Mouse (Mus musculus) layer of hippocampus, postnatal 10 days (tissue): Measurements from ENCODE around the gene Eng. TPM values are rescaled to one million over a fixed set of nuclear protein-coding genes. Genes with fewer than 3 reads are reported as not detected.

Source experiments
- DNase-seq, 2 experiments: peaks; one replicate each; pipeline ENCODE4 v3.0.0; 2021; ENCODE audit warnings: low spot score in 2 of 2
- total RNA-seq, 2 experiments: library from RNA; stranded (reverse); gene quantifications; 2 replicates each; pipeline ENCODE4 v1.2.3; 2021

The Eng gene
- total RNA-seq, 2 experiments from 2014 or later = 25.9 to 28.2 TPM

DNA sequence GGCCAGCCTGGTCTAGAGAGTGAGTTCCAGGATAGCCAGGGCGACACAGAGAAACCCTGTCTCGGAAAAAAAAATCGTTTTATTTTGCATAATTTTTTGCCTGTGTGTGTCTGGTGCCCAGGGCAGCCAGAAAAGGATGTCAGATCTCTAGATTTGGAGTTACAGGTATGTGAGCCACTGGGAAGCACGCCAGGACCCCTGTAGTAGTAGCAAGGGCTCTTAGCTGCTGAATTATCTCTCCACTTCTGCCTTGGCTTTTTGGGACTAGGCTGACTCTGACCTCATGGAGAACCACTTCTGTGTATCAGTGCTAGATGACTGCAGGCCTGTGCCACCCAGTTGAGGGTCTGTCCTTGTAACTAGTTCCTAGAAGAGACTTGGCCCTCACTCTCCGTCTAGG is 4.6 kb upstream of the Eng start:
- no peak for DNase-seq

DNA sequence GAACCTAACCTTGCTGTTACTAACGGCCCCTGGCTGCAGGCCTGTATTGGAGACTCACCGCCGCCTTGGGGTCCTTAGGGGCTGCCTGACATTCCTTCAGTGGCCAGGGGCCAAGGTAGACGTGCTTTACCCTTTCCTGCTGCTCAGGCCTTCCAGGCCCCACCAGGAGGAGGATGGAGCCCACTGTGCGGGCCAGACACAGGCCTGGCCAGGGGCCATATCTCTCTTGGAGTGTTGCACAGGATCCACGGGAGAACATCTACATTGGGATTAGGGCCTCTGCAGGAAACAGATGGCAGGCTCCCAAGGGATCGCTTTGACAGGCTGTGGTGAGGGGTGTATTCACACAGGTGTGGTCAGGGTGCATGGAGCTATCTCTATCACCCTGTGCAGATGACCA is 3.6 kb upstream of the Eng start:
- no peak for DNase-seq

DNA sequence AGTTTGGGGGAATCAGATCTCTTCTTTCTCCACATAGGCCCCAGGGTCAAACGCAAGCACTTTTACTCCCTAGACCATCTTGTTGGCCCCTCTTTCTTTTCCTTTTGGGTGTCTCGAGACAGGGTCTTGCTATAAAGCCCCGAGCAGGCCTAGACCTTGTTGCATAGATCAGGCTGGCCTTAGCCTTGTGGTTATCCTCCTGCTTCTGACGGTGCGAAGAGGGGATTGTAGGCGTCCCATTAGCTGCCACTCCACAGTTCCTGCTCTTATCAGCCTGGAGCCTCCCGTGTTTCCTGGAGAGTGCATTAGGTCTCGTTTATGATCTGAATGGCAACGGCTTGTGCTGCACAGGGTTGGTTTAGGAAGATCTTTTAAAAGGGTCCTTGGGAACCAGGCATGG is 2.3 kb upstream of the Eng start:
- DNase-seq = no peak

DNA sequence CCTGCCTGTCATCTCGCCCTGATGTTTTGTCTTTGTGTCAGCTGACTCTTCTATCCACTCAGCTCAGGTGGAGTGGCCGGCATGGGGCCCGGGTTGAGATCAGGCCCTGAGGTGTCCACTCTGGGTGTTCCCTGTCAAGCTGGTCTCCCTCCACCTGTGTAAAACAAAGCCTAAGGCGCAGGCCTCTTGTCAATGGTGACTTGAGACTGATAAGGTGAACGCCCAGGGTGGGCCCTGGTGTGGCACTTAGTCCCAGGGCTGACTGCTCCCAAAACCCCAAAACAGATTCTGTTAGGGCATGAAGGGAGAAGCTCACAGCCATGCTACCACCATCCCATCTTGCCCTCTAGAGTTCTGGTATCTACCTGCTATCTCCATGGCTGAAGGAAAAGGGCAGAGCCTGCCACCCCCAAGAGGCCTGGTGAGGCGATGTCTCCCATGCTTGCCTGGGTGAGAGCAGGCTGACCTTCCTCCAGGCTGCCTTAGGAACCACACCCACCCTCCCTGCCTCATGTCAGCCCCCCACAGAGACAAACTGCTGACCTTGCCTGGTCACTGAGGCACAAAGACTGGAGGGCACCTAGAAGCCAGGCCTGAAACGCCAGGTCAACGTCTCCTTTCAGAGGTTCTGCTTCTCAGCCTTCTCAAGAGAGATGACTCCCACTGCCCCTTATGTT is 1.5 kb upstream of the Eng start:
- no peak for DNase-seq

DNA sequence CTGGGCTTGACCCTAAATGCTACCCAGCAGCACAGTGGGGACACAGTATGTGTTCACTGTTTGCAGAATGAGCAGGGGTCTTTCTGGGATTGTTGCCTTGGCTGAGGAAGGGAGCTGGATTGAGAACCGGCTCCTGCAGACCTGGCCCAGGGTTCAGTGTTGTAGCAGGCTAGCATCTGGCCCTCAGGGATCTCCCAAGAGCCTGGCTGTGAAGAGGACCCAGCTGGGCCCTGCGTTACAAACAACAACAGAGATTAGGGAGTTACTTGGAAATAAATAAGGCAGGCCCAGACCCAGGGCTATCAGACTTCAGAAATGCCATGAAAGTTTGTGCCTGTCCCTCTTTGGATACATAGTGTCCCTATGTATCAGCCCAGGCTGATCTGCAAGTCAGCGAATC is 748 bp upstream of the Eng start:
- no peak for DNase-seq

DNA sequence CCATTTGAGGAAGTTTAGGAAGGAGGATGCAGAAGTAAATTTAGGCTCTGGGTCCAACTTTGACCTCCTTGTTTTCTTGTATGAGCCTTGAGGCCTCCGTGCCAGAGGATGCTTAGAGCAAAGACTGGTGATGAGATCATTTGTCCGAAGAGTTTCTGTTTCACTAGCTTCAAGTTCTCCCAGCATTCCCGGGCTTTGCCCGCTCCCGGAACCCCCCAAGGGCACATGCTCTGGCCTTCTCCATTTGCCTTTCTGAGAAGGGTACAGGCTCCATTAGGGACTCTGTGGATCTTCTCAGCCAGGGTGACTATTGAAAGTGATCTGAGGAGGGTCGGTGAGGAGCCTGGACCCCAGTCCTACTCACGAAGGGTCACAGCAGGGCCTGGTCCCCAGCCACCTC is 971 bp downstream of the Eng start:
- DNase-seq = no peak

DNA sequence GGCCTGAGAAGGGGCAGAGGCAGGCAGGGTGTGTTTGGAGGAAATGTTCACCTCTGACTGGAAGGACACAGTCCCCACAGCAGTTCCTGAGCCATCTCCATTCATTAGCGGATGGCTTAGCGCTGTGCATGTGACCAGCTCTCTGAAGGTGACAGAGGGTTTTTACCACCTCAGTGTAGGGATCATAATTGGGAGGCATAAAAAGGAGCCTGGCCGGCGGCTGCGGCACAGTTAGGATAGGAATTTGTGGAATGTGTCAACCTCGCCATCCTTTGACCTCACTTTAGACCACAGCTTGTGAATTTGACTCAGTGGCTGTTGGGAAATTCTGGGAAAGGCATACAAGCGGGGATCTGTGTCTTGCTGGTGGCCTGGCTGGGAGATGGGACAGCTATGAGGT is 7.4 kb downstream of the Eng start:
- DNase-seq = no peak

DNA sequence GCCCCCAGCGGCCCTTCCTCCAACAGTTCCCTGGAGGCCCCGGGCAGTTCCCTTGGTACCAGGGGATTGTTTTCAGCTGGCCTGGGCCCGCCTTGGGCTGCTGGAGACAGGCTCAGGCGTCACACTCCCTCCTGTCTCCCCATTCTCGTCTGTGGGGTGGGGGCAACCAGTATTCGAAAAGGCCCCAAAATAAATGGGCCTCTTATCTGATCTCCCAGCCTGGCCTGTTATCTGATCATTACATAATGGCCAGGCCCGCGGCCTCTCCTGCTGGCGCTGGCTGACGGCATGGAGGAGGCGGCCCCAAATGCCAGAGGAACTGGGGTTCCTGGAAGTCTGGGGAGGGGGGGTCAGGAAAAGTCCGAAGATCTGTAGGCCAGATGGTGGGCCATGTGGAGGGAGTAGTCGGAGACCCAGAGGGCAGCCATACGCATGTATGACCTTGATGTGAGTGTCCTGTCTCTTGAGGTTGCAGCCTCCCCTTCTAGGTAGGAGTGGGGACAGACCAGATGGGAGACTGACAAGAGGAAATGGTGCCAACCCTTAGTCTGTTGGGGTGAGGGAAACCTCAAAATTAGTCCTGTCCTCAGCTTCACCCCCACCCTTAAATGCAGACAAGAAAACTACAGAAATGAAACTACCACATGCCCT is 8.5 kb downstream of the Eng start:
- DNase-seq = no peak

DNA sequence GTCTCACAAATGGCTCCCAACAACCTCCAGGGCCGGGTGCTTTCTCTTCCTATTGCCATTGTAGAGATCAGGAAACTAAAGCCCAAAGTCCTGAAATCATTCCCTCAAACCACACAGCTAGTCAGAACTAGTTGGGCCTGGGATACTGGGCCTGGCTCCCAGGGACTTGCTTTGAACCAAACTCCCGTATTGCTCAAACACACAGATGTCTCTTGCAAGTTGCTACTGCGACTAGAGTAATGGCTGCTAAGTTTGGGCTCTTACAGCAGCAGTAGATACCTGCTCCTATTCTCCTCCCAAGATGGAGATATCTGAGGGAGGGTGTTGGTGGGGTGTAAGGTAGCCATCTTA is 9.0 kb downstream of the Eng start:
- no peak for DNase-seq

DNA sequence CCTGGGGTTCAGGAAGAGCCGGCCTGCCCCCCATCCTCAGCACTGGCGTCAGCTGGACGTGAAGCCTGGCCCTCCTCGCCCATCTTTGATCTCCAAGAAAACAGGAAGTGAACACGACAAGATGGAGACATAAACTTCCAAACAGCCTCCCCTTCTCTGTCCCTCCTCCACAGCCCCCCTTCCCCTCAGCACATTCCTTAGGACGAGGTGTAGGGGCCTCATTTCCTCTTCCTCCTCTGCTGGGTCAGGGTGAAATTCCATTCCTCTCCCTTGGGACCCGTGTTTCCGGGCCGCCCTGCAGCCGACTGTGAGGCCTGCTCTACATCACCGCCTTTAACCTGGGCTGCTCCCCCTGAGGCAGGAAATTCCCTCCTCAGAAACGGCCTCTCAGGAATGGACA is 9.4 kb downstream of the Eng start:
- no peak for DNase-seq

DNA sequence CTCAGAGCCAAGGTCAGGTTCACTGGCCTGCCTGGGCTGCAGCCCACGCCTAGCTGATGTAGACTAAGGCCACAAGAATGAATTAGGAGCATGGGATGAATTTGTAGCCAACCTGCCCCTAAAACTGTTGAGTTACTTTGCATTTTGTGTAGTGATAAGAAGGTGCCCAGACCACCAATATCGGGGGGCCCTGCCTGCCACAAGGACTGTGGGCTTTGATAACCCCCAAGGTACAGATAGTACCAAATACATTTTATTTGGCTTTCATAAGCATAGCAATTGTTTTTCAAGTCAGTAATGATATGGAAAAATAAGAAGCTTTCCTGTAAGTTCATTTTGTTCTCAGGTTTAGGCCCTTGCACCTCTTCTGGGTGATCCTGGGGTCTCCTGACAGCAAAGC is 12.5 kb downstream of the Eng start:
- no peak for DNase-seq

DNA sequence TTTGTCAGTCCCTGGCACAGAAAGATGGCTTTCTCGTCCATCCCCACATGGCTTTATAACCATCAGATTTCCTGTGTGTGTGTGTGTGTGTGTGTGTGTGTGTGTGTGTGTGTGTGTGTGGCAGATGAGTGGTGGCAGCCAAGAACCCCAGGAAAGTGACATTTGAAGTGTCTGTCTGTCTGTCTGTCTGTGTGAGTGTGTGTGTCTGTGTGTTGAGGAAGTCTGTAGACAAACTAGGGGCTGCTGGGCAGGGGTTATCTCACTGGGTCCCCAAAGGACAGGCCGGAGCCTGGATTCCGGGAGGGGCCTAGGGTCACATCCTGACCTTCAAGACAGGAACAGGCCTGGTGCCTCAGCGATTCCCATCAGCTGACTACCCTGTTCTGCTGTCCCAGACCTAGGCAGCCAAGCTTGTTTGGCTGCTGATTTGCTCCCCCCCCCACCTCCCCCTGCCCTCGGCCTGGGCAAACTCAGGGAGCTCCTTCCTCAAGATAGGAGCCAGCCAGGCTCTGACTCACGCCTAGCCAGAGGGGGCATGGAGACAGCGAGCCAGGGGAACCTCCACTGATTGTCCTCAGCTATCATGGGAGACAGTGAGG is 15.2 kb downstream of the Eng start:
- DNase-seq = no peak

DNA sequence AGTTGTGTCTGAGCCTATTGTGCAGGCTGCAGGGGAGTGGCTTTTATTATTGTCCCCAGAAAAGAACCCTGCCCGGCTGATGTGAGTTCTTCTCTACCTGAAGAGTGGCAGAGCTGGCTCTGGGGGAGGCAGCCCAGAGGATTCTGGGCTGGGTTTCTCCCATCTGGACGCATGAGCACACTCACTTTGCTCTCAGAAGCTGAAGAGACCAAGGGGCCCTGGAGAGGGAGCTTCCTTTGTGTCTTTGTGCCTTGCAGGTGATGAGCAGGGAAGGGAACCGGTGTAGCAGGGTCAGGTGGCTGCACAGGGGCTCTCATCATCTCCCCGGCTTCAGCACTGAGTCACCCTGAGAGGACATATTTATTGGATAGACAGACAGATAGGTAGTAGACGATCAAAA is 15.9 kb downstream of the Eng start:
- no peak for DNase-seq

DNA sequence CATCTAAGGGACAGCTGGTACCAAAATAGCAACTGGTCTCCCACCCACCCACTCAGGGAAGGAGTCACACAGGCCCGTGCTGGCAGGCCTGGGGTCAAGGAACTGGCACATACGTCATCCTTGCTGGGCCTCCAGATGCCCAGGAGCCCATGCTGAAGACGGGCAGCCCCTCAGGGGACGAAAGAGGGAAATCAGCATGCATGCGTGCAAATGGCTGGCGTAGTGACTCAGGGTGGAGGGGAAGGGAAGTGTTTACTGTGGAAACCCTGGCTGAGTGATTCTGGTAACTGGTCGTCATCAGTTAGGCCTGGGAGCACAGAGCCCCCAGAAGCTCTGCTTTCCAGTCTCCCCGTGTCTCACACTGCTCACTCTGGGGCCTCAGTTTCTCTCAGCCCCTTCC is 18.9 kb downstream of the Eng start:
- no peak for DNase-seq

DNA sequence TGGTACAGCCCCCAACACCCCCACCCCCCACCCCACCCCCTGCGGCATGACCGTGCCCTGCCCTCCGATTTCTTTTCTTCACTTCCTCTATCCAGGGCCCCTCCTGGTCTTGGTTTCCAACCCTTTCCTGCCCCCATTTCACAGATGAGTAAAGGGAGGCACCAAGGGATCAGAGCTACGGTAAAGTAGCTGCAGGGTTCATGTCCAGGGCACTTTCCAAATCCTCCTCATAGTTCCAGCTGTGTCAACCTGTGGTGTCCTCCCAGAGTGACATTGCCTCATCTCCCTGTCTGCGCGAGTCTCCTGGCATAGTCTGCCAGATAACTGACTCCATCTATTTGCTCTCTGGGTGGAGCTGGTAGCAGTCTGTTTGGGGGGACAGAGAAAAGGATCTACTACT is 19.5 kb downstream of the Eng start:
- DNase-seq = no peak

DNA sequence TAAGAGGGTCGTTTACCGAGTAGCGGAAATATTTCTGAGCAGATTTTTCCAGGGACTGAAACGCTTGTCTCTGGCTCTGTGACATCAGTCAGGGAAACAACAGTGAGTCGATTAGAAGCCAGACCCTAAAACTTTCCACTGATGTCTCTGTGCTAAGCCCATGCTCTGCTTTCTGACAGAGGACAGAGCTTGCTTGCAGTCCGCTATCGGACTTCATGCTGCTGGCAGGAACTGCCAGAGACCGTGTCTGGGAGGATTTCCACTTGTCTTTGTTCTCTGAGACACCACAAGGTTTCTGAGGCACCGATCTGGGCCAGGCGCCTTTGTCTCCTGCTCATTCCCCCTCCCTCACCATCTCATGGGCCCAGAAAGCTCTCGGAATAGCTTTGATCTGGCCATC is 21.4 kb downstream of the Eng start:
- DNase-seq = no peak

DNA sequence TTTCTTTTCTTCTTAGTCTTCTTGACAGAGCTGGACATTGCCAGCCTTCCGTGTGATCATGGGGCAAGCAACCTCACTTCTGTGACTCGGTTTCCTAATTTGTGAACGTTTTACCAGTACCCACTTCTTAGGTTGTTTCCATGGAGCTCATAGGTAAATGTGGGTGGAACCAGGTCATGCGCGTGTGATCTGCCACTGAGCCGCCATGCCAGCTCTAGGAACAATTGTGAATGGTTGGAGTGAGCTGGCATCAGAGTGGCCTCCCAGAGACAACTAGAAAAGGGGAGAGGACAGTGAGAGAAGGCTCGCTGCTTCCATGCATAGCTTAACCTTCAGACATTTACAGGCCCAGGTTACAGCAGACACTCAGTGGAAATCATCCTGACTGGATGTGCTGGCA is 21.8 kb downstream of the Eng start:
- no peak for DNase-seq

DNA sequence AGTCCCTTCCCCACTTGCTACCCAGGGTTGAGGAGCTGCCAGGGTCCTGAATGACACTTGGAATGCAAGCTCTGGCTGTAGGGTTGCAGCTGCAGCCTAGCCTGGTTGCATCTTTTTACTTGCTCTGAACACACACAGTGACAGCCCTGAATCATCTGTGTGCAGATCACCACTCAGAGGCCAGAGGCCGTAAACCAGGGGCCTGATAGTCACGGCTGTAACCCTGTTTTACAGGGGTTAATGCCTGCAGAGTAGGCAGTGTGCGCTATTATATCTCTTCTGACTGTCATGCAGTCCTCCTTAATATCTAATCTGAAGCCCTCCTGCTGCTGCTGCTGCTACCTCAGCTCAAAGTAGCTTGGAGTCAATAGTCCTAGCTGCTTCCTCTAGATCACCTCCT is 23.5 kb downstream of the Eng start:
- no peak for DNase-seq

DNA sequence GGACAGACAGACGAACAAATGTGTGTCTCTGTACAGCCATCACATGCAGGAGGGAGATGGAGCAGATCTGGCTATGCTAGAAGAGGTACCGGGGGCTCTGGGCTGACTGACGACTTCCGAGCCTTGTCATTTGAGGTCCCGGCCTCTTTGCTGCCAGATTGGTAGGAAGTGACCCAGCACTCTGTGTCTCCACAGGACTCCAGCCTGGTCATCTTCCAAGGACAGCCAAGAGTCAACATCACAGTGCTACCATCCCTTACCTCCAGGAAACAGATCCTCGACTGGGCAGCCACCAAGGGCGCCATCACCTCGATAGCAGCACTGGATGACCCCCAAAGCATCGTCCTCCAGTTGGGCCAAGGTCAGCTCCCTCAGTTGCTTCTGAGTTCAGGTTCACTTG is 24.8 kb downstream of the Eng start:
- no peak for DNase-seq

DNA sequence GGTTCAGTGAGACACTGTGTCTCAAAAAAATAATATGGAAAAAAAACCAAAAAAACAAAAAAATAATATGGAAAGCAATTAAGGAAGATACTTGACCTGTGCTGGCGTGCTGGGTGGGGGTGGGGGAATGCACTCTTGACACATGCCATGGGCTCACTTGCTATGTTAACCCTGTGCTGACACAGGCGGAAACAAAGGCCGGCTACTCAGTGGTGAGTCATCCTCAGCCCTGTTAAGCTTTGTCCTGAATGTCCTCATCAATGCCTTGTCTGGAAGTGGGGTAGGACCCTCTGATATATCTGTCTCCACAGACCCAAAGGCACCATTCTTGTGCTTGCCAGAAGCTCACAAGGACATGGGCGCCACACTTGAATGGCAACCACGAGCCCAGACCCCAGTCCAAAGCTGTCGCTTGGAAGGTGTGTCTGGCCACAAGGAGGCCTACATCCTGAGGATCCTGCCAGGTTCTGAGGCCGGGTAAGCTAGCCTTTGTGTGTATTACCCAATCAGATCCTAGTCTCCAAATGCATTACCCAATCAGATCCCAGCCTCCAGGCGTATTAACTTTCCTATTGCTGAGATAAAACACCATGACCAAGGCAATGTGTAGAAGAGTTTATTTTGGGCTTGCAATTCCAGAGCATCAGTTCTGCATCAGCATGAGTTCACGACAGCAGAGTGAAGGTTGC is 25.7 kb downstream of the Eng start:
- no peak for DNase-seq

DNA sequence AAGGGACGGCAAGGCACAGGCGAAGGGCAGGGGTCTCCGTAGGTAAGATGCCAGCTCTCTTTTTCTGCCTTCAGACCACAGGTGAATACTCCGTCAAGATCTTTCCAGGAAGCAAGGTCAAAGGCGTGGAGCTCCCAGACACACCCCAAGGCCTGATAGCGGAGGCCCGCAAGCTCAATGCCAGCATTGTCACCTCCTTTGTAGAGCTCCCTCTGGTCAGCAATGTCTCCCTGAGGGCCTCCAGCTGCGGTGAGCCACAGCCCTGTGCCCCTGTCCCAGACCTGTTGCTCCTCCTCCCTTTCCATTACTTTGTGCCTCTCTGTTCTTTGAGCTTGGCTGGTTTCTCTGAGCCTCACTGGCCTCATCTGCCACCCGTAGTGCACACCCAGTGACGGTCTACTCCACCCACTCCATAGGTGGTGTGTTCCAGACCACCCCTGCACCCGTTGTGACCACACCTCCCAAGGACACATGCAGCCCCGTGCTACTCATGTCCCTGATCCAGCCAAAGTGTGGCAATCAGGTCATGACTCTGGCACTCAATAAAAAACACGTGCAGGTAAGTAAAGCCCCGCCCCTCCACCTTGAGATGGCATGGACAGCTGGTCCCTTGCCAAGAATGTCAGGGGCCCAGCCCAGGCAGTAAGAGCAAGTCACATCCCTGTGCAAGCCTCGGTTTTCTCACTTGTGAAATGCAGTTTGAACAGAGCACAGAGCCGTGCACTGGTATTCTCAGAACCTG is 27.0 kb downstream of the Eng start:
- DNase-seq = no peak

DNA sequence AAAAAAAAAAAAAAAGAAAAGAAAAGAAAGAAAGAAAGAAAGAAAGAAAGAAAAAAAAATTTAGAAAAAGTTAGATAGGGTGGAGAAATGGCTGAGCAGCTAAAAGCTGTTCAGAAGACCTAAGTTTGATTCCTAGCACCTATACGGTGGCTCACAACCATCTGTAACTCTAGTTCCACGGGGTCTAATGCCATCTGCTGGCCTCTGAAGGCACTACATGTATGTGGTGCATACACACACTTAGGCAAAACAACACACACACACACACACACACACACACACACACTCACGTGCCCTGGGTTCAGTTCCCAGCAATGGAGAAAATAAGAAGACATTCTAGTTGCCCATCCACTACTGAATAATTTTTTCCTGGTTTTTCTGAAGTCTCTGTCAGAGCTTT is 30.4 kb downstream of the Eng start:
- DNase-seq = no peak
